Mouse (Mus musculus) heart, embryonic 14.5 days (tissue): ENCODE data around the gene Cops7a. TPM values are rescaled to one million over a fixed set of nuclear protein-coding genes. Genes with fewer than 3 reads are reported as not detected.

Experiments
- ATAC-seq: fragments of 200-750 bp; cut with Nextera tagmentation; 2 replicates; pipeline ENCODE4 v1.8.0; 2017; ENCODE audit warnings: low read depth, moderate TSS enrichment; ENCODE audit not compliant: insufficient number of reproducible peaks, insufficient read depth, low FRiP score
- H3K27ac ChIP-seq, 2 experiments: fragments of 200-500 bp in 1 of 2; fragments of 300-500 bp in 1 of 2; sonication (generic) in 1 of 2; replicated peaks in 1 of 2; 2 replicates each; pipeline ENCODE4 v1.5.1; 2012 to 2014; ENCODE audit warnings: low read depth in 2 of 2, low read length in 2 of 2, control low read depth in 1 of 2, mild to moderate bottlenecking in 1 of 2, mixed read lengths in 1 of 2; ENCODE audit not compliant: control insufficient read depth in 1 of 2, insufficient read depth in 1 of 2
- H3K27me3 ChIP-seq: fragments of 300-500 bp; sonication (generic); 2 replicates; pipeline ENCODE4 v1.6.1; 2014; ENCODE audit warnings: mild to moderate bottlenecking, low read length, control low read depth; ENCODE audit not compliant: control insufficient read depth, insufficient read depth
- H3K36me3 ChIP-seq: fragments of 300-500 bp; sonication (generic); 2 replicates; pipeline ENCODE4 v1.6.1; 2014; ENCODE audit warnings: mild to moderate bottlenecking, control low read depth, low read length, mixed read lengths; ENCODE audit not compliant: control insufficient read depth, insufficient read depth
- H3K4me1 ChIP-seq, 2 experiments: fragments of 200-500 bp in 1 of 2; fragments of 300-500 bp in 1 of 2; sonication (generic) in 1 of 2; 2 replicates each; pipeline ENCODE4 v1.6.1; 2012 to 2014; ENCODE audit warnings: low read length in 2 of 2, control low read depth in 1 of 2, mixed read lengths in 1 of 2; ENCODE audit not compliant: control insufficient read depth in 2 of 2, insufficient read depth in 2 of 2
- H3K4me2 ChIP-seq: fragments of 300-500 bp; sonication (generic); 2 replicates; pipeline ENCODE4 v1.6.1; 2014; ENCODE audit warnings: mild to moderate bottlenecking, low read length
- H3K4me3 ChIP-seq, 2 experiments: fragments of 200-500 bp in 1 of 2; fragments of 300-500 bp in 1 of 2; sonication (generic) in 1 of 2; 2 replicates each; pipeline ENCODE4 v1.5.1; 2012 to 2014; ENCODE audit warnings: low read length in 2 of 2, mild to moderate bottlenecking in 2 of 2, control low read depth in 1 of 2, low read depth in 1 of 2, moderate library complexity in 1 of 2; ENCODE audit not compliant: control insufficient read depth in 1 of 2, insufficient read depth in 1 of 2
- H3K9ac ChIP-seq: fragments of 300-500 bp; sonication (generic); 2 replicates; pipeline ENCODE4 v1.6.1; 2014; ENCODE audit warnings: mild to moderate bottlenecking, low read length
- H3K9me3 ChIP-seq: fragments of 300-500 bp; sonication (generic); 2 replicates; pipeline ENCODE4 v1.6.1; 2016; ENCODE audit warnings: low read length, control low read depth; ENCODE audit not compliant: control insufficient read depth
- WGBS: fragments of 180-500 bp; shearing (Covaris S2); extraction: QIAGEN DNeasy Blood & Tissue Kit; methylation state at CpG from one replicate; pipeline ENCODE4 v1.1.7; 2014; 5-methylcytosine and 5-hydroxymethylcytosine counted together
- polyA plus RNA-seq: library from polyadenylated mRNA; unstranded; fragments of >200 nt; fragmentation: Nextera tagmentation; extraction: Ambion mirVana; gene quantifications from 2 replicates; pipeline ENCODE4 v1.2.1, GENCODE M21; 2014

Cops7a gene
- polyA plus RNA-seq, 1 experiment from 2014 or later = 135 TPM

DNA sequence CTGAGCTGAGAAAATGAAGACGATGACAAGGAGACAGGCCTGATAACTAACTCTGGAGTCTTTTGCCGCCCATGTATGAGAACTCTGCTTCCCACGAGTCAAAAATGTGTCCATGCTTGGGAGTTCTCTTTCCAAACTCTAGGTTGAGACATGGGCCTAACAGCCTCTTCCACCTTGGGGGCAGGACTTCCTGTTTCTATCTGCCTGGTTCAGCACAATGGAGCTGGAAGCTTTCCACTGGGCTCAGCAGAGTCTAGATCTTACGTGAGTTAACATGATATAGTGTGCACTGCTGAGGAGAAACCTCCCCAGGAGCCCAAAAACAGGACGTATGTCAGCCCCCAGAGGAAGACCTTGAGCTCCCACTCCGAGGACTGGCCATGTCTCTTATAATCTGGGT, 52.1 kb downstream of the Cops7a start:
- Histone ChIP-seq H3K36me3 (peaks cover 25% of the 10 kb centered on the region), H3K27ac (0 out of 4 replicates have a peak overlapping the region, but pooled peaks of 1 of the 2 experiments have one; percentile 11)

DNA sequence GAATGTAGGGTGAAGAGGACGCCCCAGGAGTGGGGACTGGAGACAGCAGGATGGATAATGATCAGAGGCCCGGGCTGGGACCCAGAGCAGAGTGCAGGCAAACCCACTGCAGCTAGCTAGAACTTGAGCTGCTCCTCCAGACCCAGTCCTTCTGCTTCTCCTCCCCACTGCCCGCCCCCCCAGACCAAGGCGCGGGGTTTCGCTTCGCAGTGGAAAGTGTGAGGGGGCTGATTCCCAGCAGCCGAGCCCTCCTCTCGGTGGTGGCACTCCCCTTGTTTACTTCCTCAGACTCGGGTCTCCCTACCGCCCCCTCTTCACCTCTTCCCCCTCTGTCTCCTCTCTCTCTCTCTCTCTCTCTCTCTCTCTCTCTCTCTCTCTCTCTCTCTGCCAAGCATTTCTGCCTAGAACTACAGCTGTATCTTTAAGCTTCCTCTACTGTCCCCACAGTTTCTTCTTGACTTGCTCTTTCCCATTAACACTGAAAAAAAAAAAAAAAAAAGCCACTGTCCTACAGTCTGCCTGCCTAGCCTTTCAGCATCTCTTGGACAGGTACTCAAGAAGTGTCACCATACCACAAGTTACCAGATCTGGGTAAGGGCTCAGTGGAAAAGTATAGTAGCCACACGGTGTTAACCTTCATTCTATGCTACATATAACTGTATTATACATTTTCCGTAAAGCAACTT, 53.7 kb downstream of the Cops7a start, which contains the start of gene Lag3:
Lag3 (minus strand) TSS at position 173 of the 686 bp plus-strand sequence.
- no peak for ATAC-seq
- H3K27ac ChIP-seq = 0 out of 4 replicates have a peak within 1 kb of the TSS, but pooled peaks of 1 of the 2 experiments have one; percentile 1
- peak within 1 kb of the TSS; percentile 32; the same call in 1 of the 2 replicates for H3K4me2 ChIP-seq
- H3K27me3 ChIP-seq = peaks cover 4% of the 10 kb centered on the region; the same call in 1 of the 2 replicates
- H3K4me3 ChIP-seq = no peak within 1 kb of the TSS
- peaks cover 23 to 37% of the 10 kb centered on the region in 2 experiments for H3K4me1 ChIP-seq
- WGBS = 15% methylated on average over 13 of the region's 13 CpGs
- peaks cover 25% of the 10 kb centered on the region for H3K36me3 ChIP-seq
- no peaks in the 10 kb centered on the region for H3K9me3 ChIP-seq
- no peak within 1 kb of the TSS for H3K9ac ChIP-seq

More for the DNA sequence above, 52.1 kb downstream of the Cops7a start:
- Histone ChIP-seq H3K4me2 (no peak overlapping the region), H3K4me3 (no peak overlapping the region), H3K27me3 (peaks cover 4% of the 10 kb centered on the region; the same call in 1 of the 2 replicates), H3K9ac (no peak overlapping the region), H3K4me1 (peaks cover 24 to 39% of the 10 kb centered on the region in 2 experiments), H3K9me3 (no peaks in the 10 kb centered on the region)
- WGBS = 57% methylated on average over 6 of the region's 6 CpGs
- no peak for ATAC-seq

DNA sequence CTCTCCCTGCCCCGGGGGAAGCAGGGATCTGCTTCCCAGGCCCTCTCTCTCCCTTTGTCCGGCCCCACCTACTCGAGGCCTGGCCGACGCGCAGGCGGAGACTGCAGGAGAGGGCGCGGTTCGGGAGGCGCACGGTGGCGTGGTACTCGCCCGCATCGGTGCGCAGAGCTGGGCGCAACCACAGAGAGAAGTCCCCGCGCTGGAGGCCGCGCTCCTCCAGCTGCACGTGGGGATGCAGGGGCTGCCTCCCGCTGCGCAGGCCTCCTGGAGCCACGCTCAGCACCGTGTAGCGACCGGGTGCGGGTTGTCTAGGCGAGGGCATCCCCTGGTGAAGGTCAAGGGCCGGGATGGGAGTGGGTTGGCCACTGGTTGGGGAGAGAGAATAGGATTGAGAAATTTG, 55.3 kb downstream of the Cops7a start:
- H3K4me3 ChIP-seq = peak overlapping the region; percentile 10 to 16; a peak in 2 of 4 replicates
- no peak for ATAC-seq
- peak overlapping the region; percentile 61 for H3K9ac ChIP-seq
- H3K4me1 ChIP-seq = peaks cover 14 to 28% of the 10 kb centered on the region in 2 experiments
- 3% methylated on average over 32 of the region's 32 CpGs for WGBS
- H3K4me2 ChIP-seq = peak overlapping the region; percentile 59
- H3K9me3 ChIP-seq = no peaks in the 10 kb centered on the region
- H3K27ac ChIP-seq = no peak overlapping the region
- H3K27me3 ChIP-seq = peaks cover 4% of the 10 kb centered on the region; the same call in 1 of the 2 replicates
- H3K36me3 ChIP-seq = peaks cover 21% of the 10 kb centered on the region

Other genes with a start within 250 kb of the Cops7a start
- gene Ptpn6, start 226.8 kb downstream of the Cops7a start, polyA plus RNA-seq = 4.9 and 8.6 TPM in 2 replicates
- 449 and 503 TPM in 2 replicates for gene Grcc10, start 224.2 kb downstream of the Cops7a start, polyA plus RNA-seq
- not detected in 2 replicates for gene Gm45234, start 209.5 kb downstream of the Cops7a start, polyA plus RNA-seq
- gene Atn1, start 209.0 kb downstream of the Cops7a start, polyA plus RNA-seq = 6.2 and 9.3 TPM in 2 replicates
- 4.2 TPM in 2 replicates for gene Eno2, start 195.9 kb downstream of the Cops7a start, polyA plus RNA-seq
- gene Lrrc23, start 185.8 kb downstream of the Cops7a start, polyA plus RNA-seq = not detected in 2 replicates
- gene Spsb2, start 156.9 kb downstream of the Cops7a start, polyA plus RNA-seq = 4.0 and 5.7 TPM in 2 replicates
- gene Tpi1, start 151.2 kb downstream of the Cops7a start, polyA plus RNA-seq = 1,486 and 1,545 TPM in 2 replicates
- gene Usp5, start 136.1 kb downstream of the Cops7a start, polyA plus RNA-seq = 78.9 and 85.9 TPM in 2 replicates
- 126 and 139 TPM in 2 replicates for gene Cdca3, start 136.0 kb downstream of the Cops7a start, polyA plus RNA-seq
- 6.7 and 7.5 TPM in 2 replicates for gene Gnb3, start 125.3 kb downstream of the Cops7a start, polyA plus RNA-seq
- gene P3h3, start 107.8 kb downstream of the Cops7a start, polyA plus RNA-seq = 18.7 and 20.5 TPM in 2 replicates
- gene Gpr162, start 101.6 kb downstream of the Cops7a start, polyA plus RNA-seq = 0.71 and 0.86 TPM in 2 replicates
- 0.16 TPM in 1 of 2 replicates, not detected in the other for gene Cd4, start 77.3 kb downstream of the Cops7a start, polyA plus RNA-seq
- 1.00 and 1.1 TPM in 2 replicates for gene Lag3, start 53.8 kb downstream of the Cops7a start, polyA plus RNA-seq
- 238 and 251 TPM in 2 replicates for gene Ptms, start 45.4 kb downstream of the Cops7a start, polyA plus RNA-seq
- 364 and 365 TPM in 2 replicates for gene Mlf2, start 34.2 kb downstream of the Cops7a start, polyA plus RNA-seq
- 0.28 and 0.55 TPM in 2 replicates for gene Pianp, start 31.2 kb upstream of the Cops7a start, polyA plus RNA-seq
- gene Zfp384, start 43.6 kb upstream of the Cops7a start, polyA plus RNA-seq = 6.6 and 7.2 TPM in 2 replicates
- 67.1 and 76.1 TPM in 2 replicates for gene Ing4, start 74.2 kb upstream of the Cops7a start, polyA plus RNA-seq
- 5.4 and 6.5 TPM in 2 replicates for gene Acrbp, start 84.2 kb upstream of the Cops7a start, polyA plus RNA-seq
- 0.36 TPM in 1 of 2 replicates, not detected in the other for gene Lpar5, start 102.4 kb upstream of the Cops7a start, polyA plus RNA-seq
- gene Chd4, start 130.4 kb upstream of the Cops7a start, polyA plus RNA-seq = 58.6 and 67.4 TPM in 2 replicates
- 35.3 and 36.6 TPM in 2 replicates for gene Nop2, start 166.4 kb upstream of the Cops7a start, polyA plus RNA-seq
- 8.7 and 9.7 TPM in 2 replicates for gene Iffo1, start 179.7 kb upstream of the Cops7a start, polyA plus RNA-seq
- gene Gapdh, start 200.9 kb upstream of the Cops7a start, polyA plus RNA-seq = 4,765 and 5,242 TPM in 2 replicates
- 66.0 and 67.5 TPM in 2 replicates for gene Ncapd2, start 226.2 kb upstream of the Cops7a start, polyA plus RNA-seq
- gene Mrpl51, start 226.3 kb upstream of the Cops7a start, polyA plus RNA-seq = 261 and 264 TPM in 2 replicates